Mouse (Mus musculus) kidney, adult 2 months (tissue): ENCODE measurements around the gene Cnih3.

Experiments used
- CTCF ChIP-seq: fragments of 200-500 bp; conservative IDR thresholded peaks from 2 replicates; pipeline ENCODE4 v1.5.1; 2011; ENCODE audit warnings: low read depth, mild to moderate bottlenecking, control low read depth, low read length, moderate library complexity, mixed read lengths; ENCODE audit not compliant: insufficient read depth, insufficient read length
- POLR2A ChIP-seq: fragments of 200-500 bp; IDR thresholded peaks from one replicate; pipeline ENCODE4 v1.6.1; 2011; ENCODE audit warnings: low read depth, low read length, control low read depth

DNA sequence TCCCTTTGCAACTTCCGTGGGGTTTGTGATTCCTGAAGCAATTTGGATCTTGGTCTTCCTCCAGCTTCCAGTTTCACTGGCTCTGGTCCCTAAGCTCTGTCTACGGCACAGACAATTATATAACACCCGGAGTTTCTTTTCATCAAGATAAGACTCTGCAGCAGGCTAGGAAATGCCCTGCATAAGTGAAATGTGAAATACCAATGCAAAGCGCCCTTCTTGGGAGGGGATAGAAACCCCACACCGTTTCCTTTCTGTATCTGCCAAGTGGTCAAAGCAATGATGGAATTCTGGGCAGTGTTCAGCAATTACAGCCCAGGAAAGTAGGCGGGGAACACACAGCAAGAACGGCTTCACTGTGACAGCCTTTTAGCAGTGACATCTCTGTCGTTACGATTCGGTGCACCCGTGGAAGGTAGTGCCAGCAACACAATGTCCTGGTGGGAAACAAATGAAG, 67.7 kb downstream of the Cnih3 start:
- TF ChIP-seq CTCF (no peak), POLR2A (no peak)
